In the genomic region with DNA sequence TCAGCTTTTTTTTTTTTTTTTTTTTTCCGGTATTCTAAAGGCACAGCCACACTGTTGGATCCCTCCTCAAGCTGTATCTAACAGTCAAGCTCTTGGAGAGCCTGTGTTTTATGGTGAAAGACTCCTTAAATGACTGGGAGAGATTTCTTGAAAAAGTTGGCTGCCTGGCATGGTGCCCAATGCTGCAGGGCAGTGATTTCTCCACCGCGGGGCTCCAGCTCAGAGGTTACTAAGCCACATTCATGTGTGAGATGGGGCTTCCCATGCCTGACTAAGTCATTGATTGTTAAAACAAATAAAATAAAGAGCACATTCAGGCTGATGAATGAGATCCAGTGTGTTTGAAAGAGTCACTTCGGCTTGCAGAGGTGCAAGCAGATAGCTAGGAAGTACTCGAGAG, we compare ENCODE assay signal across 10 mouse cellular contexts.
DNase-seq lines count a peak whose midpoint lies in the region; ATAC-seq lines count a peak whose summit lies in the region.
"Had no signal": no experiment of that assay in that cellular context is flagged by ENCODE, and none has a peak within 500 bp of the region (broad histone marks: within the 10 kb centered on the region; RNA-seq: fewer than 3 reads in every experiment).

No protein-coding gene starts in this region.

- ATAC-seq in monocyte, adult 5-6 weeks (replicated peaks; ENCODE audit: insufficient number of reproducible peaks, low FRiP score, low TSS enrichment, poor library complexity, severe bottlenecking): no peak
- ATAC-seq: forebrain, embryonic 13.5 days had no signal

- peak; percentile 6 for DNase-seq in cerebellum, adult 11 months
- no peak for DNase-seq in cerebellum, adult 11-12 months
- peak; percentile 6 for DNase-seq in layer of hippocampus, adult 11-12 months (ENCODE audit: low spot score)
- no peak for DNase-seq in layer of hippocampus, adult 8-10 months (ENCODE audit: low spot score in 2 of 2)
- peak; percentile 26 for DNase-seq in urinary bladder, postnatal 14 days (ENCODE audit: low spot score)
- no peak for DNase-seq in urinary bladder, adult 18-20 months (ENCODE audit: low spot score in 2 of 2)
- DNase-seq in embryo, embryonic 9.5 days (ENCODE audit: extremely low spot score): no peak
- DNase-seq: right cerebral cortex, postnatal 25 days had no signal

Comparison
In these comparisons a context has a peak if more than half of its experiments do, and no peak if none do; other contexts are left out.
1. DNase-seq: peak in cerebellum, adult 11 months (single experiment), layer of hippocampus, adult 11-12 months (single experiment) and urinary bladder, postnatal 14 days (single experiment); none in cerebellum, adult 11-12 months (single experiment), layer of hippocampus, adult 8-10 months (0 of 2), urinary bladder, adult 18-20 months (0 of 2) and embryo, embryonic 9.5 days (single experiment).